Mouse (Mus musculus): Measurements from ENCODE around the gene Tdrd5. TPM values are rescaled to one million over a fixed set of nuclear protein-coding genes. Genes with fewer than 3 reads are reported as not detected.

Gene Tdrd5
- total RNA-seq, 2 experiments from 2014 or later = not detected

GRCm38 (mm10) chr1:156211809-156212317, 91.6 kb downstream of the Tdrd5 start:
- no peak for DNase-seq
- intact Hi-C loops (cut with DNase I; ENCODE audit: low total_unique reads) = no loop called here

Other genes starting within 250 kb of the Tdrd5 start
- not detected for gene Fam163a, start 98.6 kb downstream of the Tdrd5 start, total RNA-seq (2021)
- under 1 TPM in 1 of 2 experiments, not detected in 1; 0.18 TPM for gene Nphs2, start 7.1 kb upstream of the Tdrd5 start, total RNA-seq (2021)
- 100 to 1,000 TPM; 465 to 534 TPM for gene Gm2000, start 62.4 kb upstream of the Tdrd5 start, total RNA-seq (2021)
- not detected for gene Axdnd1, start 117.5 kb upstream of the Tdrd5 start, total RNA-seq (2021)
- 10 to 100 TPM in 1 of 2 experiments, 1 to 10 TPM in 1; 7.7 to 10.0 TPM for gene Soat1, start 170.7 kb upstream of the Tdrd5 start, total RNA-seq (2021)
- gene Gm10031, start 220.3 kb upstream of the Tdrd5 start, total RNA-seq (2021) = 10 to 100 TPM; 35.3 to 36.8 TPM